Mouse (Mus musculus): Measurements from ENCODE around the gene Slc7a6.

Slc7a6 gene

DNA sequence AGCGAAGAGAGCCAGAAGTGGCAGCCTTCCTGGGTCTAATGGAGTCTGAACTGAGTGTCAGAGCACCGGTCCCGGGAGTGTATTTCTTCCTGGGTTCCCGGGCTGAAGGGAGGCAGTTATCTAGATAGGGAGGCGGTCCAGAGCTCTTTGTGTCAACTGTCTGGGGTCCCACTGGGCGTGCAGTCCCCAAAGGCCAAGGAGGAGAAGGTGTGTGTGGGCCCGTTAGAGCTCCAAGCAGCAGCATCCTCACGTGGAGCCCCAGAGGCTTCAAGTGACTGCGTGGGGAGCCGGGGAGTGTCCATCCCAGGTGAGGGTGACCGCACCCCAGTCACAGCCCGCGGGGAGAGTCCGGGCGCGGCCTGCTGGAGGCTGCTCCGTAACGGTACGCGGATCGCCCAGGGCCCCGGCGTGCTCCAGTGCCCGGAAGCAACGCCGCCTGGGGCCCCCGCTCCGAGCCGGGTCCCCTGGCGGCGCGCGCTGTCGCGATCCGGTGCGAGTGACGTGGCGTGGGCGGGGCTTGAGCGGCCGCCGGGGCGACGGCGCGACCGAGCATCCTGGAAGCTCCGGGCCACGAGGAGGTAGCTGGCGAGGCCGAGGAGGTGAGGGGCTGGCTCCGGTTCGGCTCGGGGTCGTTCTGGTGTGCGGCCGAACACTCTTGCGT is at the start of gene Slc7a6:
TSS of gene Slc7a6 (plus strand) at position 502 of the 661 bp plus-strand sequence.
- TF ChIP-seq GATA4 (IDR thresholded peaks at IDR 0.05; ENCODE audit: insufficient replicate concordance, low read length) = no peak

DNA sequence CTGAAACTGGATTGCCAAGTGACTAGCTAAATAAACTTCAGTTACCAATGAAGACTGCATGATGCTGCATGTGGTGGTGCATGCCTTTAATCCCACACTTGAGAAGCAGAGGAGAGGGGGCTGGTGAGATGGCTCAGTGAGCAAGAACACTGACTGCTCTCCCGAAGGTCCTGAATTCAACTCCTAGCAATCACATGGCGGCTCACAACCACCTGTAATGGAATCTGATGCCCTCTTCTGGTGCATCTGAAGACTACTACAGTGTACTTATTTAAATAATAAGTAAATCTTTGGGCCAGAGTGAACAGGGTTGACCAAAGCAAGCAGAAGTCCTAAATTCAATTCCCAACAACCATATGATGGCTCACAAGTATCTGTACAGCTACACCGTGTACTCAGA is 45.2 kb upstream of the Slc7a6 start:
- TF ChIP-seq GATA4 (IDR thresholded peaks at IDR 0.05; ENCODE audit: insufficient replicate concordance, low read length) = no peak

DNA sequence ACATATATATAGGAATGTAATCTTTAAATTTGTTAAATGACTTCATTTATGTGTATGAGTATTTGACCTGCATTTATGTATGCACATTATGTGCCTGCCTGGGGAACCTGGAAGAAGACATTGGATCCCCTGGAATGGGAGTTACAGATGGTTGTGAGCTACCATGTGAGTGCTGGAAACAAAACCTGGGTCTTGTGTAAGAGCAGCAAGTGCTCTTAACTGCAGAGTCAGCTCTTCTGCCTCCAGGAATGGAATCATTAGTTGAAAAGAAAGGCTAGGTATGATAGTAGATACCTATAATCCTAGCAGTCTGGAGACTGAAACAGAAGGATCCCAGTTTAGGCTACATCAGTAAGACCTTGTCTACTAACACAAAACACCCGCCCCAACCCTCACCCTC is 42.6 kb upstream of the Slc7a6 start:
- no peak for TF ChIP-seq GATA4 (IDR thresholded peaks at IDR 0.05; ENCODE audit: insufficient replicate concordance, low read length)

GRCm38 (mm10) chr8:106127054-106127453 is 41.6 kb upstream of the Slc7a6 start:
- no peak for TF ChIP-seq GATA4 (IDR thresholded peaks at IDR 0.05; ENCODE audit: insufficient replicate concordance, low read length)

DNA sequence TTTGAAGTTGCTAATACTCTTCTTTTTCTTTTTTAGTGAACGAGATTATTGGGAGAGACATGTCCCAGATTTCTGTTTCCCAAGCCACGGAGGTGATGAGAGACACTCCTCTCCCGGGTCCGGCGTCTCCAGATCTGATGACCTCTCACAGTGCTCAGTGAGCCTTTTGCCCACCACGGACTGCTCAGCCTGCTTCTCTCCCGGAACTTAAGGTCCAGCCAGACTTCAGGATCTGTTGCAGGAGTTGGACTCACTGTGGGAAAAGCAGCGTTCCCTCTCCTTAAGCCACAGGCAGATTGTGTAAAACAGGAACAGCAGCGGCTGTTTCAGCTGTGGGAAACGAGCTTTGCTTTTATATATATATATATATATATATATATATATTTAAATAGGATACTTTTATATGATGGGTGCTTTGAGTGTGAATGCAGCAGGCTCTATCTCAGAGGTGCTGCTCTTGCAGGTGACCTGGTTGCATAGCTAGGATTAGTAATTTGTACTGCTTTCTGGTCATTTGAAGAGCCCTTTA is 40.7 kb upstream of the Slc7a6 start:
- TF ChIP-seq GATA4 (IDR thresholded peaks at IDR 0.05; ENCODE audit: insufficient replicate concordance, low read length) = no peak

GRCm38 (mm10) chr8:106129232-106129930 is 39.3 kb upstream of the Slc7a6 start:
- no peak for TF ChIP-seq GATA4 (IDR thresholded peaks at IDR 0.05; ENCODE audit: insufficient replicate concordance, low read length)

DNA sequence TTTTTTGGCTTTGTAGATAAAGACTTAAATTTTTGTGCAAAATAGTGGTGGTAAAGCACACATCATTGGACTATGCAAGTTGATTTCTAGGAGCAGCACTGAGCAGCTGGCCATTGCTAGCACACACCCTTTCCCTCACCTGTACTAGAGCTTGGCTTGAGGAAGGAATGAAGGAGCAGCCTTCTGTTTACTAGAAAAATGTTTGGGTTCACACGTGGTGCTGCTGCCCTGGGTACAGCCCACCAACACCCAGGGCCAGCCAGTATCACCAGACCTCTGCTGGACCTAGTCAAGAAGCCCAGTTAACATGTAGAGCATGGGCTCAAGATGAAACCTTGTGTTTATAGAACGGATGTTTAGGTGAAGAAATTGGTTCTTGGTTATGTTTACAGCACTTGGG is 38.7 kb upstream of the Slc7a6 start:
- no peak for TF ChIP-seq GATA4 (IDR thresholded peaks at IDR 0.05; ENCODE audit: insufficient replicate concordance, low read length)

GRCm38 (mm10) chr8:106130505-106130904 is 38.2 kb upstream of the Slc7a6 start:
- no peak; the same call in 1 of the 2 replicates for TF ChIP-seq GATA4 (IDR thresholded peaks at IDR 0.05; ENCODE audit: insufficient replicate concordance, low read length)

- no peak for TF ChIP-seq GATA4 (IDR thresholded peaks at IDR 0.05; ENCODE audit: insufficient replicate concordance, low read length)
Observed at GRCm38 (mm10) chr8:106131021-106131420, 37.6 kb upstream of the Slc7a6 start.

DNA sequence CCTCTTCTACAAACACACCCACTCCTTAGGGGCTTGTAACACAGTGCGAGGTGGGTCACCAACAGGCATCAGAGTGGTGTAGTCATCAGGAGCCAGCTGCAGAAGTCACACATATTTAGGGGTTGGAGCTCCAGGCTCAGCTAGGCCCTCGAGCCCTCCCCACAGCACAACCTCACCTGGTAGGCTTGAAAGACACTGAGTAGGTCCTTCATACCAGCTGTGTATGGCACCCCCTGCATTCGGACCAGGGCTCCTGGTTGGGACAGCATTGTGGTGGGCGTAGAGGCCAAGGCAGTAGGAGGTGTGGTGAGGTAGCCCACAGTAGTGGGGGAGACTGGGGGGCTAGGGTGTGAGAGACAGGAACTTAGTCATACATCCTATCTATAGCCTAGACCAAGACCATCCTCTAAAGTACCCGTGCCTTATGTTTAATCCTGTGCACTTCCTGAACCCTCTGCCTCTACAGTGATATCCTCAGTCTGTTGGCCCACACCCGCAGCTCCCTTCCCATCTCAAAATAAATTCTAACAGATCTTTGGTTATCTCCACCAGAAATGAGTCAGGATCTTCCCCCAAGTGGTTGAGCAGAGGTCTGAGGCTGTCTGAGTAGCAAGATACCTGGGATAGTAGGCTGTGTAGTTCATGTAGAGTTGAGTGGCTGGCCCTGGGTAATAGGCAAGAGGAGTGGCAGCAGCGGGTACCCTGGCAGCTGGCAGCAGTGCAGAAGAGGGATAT is 37.0 kb upstream of the Slc7a6 start:
- no peak for TF ChIP-seq GATA4 (IDR thresholded peaks at IDR 0.05; ENCODE audit: insufficient replicate concordance, low read length)

DNA sequence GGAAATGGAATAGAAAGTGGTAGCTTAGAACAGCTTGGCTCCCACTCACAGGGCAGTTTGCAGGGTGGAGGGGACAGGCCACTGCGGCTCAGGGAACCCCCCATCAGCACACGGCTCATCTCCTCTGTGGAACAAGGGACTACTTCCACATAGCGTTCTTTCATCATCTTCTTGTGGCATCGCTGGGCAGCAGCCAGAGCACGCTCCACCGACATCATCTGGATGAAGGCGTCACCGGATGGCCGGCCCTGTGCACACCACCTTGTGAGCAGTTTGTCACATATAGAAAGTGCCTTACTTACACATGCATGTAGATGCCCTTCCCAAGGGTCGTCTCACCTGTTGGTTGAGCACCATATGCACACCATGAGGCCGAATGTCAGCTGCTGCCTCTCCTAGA is 36.3 kb upstream of the Slc7a6 start:
- TF ChIP-seq GATA4 (IDR thresholded peaks at IDR 0.05; ENCODE audit: insufficient replicate concordance, low read length) = no peak

- no peak for TF ChIP-seq GATA4 (IDR thresholded peaks at IDR 0.05; ENCODE audit: insufficient replicate concordance, low read length)
Observed at GRCm38 (mm10) chr8:106133526-106133925, 35.1 kb upstream of the Slc7a6 start.

DNA sequence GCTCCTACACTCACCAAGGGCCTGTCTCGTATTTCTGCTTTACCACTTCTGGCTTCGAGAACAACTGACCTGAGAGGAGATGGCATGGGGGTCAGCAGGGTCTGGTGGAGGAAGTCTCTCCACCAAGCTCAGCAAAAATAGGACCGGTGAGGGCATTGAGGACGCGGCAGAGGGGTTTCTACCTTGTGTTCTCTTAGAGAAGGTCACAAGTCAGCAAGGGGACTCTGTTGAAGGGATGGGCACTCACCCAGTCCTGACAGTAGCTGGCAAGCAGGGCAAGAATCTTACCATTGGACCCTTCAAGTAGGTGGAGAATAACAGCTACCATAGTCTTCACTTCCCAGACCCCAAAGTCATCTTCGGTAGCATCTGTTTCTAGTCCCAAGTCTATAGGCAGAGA is 34.7 kb upstream of the Slc7a6 start:
- no peak for TF ChIP-seq GATA4 (IDR thresholded peaks at IDR 0.05; ENCODE audit: insufficient replicate concordance, low read length)

DNA sequence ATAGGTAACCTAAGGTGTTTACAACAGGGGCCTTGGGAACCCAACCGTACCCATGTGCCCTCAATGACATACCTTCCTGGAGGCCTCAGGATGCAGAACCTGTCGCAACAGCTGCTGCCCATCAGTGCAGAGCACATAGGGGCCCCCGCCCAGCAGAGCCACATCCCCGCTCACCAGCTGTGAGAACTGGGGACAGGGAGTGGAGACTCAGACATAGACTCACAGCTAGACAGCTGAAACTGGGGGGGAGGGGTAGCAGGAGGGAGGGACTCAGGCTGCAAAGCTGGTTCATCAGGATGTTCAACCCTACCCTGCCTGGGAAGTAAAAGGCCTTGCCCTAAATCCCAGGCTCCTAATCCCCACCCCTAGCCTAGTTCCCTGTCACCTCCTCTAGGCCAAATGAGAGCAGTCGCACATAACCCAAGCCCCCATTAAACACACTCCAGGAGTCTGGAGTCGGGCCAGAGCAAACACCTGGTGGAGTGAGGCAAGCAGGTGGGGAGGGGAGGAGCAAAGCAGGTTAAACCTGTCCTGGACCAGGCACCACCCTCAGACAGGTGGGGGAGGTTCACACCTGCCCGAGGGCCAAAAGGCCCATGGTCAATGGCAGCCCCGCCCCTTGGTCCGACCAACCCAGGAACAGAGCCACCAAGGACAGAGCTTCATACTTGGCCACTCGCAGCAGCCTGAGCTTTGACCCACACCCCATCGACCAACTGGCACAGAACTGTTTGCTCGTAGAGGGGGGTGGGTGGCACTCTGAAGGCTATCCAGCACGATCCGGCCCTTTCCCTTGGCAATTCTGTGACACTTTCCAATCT is 33.7 kb upstream of the Slc7a6 start:
- no peak for TF ChIP-seq GATA4 (IDR thresholded peaks at IDR 0.05; ENCODE audit: insufficient replicate concordance, low read length)

DNA sequence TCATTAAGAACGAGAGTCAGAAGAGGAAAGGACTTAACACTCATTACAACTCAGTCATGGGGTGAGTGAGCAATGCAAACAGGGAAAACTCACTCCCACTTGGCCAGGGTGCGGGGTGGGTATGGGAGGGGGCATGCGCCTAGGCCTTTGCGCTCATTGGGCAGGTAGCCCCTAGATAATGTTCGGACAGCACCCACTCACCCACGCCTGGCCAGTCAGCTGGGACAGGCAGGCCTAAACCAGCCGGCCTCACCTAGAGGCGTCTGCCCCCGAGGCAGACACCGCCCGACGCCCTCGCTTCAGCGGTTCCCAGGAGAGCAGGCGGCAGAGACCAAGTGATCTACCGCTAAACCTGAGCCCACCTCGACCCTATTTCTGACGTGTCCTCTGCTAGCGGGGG is 33.0 kb upstream of the Slc7a6 start:
- TF ChIP-seq GATA4 (IDR thresholded peaks at IDR 0.05; ENCODE audit: insufficient replicate concordance, low read length) = no peak; the same call in 1 of the 2 replicates
